Mouse (Mus musculus) liver, adult 2 months (tissue): ENCODE data around the gene Pigl.

Experiments used
- CTCF ChIP-seq: fragments of 200-500 bp; IDR thresholded peaks from 2 replicates; pipeline ENCODE4 v1.5.1; 2011; ENCODE audit warnings: low read depth, low read length, control low read depth
- POLR2A ChIP-seq: fragments of 200-500 bp; IDR thresholded peaks from 2 replicates; pipeline ENCODE4 v1.6.1; 2011; ENCODE audit warnings: low read length, control low read depth; ENCODE audit not compliant: insufficient read depth; ENCODE audit errors: extremely low read depth

GRCm38 (mm10) chr11:62464696-62465095 lies 6.4 kb downstream of the Pigl start:
- TF ChIP-seq CTCF (no peak), POLR2A (no peak)
